Mouse (Mus musculus) B cell, adult (primary cell): ENCODE results near the gene Acaa1a. TPM values are rescaled to one million over a fixed set of nuclear protein-coding genes. Genes with fewer than 3 reads are reported as not detected.

Experiments used
- total RNA-seq: library from RNA; stranded (reverse); gene quantifications from 4 replicates; pipeline ENCODE4 v1.2.4, GENCODE M21; 2023; ENCODE audit not compliant: inconsistent age

Gene Acaa1a
- total RNA-seq = 50.2 to 67.8 TPM (median 52.1 TPM) in 4 replicates

DNA sequence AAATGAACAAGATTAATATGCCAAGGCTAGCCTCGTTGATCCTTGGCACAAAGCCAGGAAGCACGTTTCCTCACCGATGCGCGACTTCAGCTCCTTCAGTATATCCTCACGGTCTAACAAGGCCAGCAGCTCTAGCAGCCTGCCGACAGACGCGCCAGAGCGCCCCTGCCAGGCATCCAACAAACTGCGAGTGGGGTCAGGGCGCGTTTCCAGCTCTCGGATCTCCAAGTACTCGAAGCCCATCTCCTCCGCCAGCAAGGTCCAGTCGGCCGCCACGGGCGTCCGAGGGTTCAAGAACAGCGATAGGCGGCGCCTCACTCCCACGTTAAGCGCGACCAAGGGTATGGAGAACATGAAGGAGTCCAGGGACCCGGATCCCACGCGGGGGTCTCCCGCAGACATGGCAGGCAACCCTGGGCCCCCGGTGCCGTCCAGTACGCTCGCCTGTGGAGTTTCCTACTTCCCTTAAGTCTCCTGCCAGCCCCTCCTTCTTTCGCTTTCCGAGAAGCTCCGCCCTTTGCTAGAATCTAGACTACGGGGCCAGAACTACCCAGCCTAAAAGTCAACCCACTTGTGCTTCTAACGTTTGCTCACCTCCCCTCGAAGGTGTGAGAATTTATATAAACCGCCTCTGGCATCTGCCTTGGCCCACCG, at the start of gene Acaa1a:
Gene Acaa1a (plus strand): TSS at position 119 of the 654 bp plus-strand sequence.

DNA sequence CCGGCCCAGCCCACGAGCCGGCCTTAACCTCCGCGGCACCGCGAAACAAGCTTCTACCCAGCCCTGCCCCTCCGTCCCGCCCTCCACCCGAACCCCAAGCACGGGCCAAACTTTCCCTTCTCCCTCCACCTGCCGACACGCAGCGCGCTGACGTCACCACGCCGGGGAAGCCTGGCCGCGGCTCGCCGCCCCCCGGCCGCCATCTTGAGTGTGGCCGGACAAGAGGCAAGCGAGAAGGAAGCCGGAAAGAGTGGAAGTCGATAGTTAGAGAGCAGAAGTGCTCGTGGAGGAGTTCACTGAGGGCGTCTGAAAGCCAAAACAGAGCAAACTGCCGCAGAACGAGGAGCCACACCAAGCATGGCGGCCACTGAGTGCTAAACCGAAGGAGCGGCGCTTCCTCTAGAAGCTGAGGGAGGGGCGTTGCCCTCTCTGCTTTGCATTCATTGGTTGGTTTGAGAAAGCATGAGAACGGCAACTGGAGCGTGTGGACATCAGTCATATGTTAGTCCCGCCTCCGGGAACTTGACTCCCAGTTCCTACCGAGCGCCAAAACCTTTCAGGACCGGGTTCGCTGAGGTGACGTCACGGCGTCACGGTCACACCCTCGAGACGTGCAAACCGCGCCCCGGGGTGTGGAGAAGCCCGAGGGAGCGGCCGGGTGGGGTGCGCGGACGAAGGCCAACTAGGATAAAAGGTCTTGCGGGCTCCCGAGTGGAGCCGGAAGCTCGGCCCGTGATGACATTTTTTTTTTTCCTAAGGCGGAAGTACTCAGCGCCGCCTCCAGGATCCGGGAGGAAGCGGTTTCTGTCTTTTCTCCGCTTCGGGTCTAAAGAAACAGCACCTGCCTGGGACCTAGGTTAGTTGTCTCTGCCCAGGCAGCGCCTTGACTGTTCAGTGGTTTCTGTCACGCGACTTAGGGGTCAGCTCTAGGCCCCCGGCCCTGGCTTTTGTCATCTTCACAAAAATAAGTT, 16.9 kb upstream of the Acaa1a start, which contains the start of gene Oxsr1:
Gene Oxsr1 (minus strand): TSS at position 139 of the 971 bp plus-strand sequence.

DNA sequence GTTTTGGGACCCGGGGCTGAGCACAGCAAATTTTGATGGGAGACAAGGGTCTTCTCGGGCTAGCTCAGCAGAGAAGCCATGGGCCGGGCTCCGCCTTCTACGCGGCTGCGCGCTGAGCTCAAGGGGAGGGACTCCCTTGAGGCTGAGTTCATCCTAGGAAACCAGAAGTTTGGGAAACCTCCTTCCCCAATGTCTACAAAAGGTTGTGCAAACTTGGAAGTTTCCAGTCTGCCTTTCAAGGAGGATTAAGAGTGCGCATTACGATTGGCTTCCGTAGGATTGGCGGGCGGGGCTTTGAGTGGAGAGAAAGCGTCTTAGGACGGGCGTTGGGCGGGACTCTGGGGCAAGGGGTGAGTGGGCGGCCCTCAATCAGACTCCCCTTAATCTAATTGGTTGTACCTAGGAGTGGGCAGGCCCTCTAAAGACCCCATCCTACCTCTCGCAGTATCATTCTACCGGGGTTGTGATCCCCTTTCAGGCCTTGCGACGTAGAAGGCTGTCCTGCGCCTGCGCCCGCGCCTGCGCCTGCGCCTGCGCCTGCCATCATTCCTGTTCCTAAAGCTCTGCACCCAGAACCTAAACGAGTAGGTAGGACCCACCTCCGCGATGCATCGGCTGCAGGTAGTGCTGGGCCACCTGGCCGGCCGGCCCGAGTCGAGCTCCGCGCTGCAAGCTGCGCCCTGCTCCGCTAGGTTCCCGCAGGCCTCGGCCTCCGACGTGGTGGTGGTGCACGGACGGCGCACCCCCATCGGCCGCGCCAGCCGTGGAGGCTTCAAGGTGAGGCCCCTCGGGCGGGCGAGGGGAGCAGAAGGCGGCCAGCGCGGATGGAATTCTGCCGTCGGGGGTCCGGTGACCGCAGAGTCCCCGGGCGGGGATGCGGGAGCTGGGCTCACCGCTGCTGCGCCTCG, 1.7 kb downstream of the Acaa1a start, which contains the start of gene Myd88:
Gene Myd88 (minus strand): TSS at position 503 of the 908 bp plus-strand sequence.

DNA sequence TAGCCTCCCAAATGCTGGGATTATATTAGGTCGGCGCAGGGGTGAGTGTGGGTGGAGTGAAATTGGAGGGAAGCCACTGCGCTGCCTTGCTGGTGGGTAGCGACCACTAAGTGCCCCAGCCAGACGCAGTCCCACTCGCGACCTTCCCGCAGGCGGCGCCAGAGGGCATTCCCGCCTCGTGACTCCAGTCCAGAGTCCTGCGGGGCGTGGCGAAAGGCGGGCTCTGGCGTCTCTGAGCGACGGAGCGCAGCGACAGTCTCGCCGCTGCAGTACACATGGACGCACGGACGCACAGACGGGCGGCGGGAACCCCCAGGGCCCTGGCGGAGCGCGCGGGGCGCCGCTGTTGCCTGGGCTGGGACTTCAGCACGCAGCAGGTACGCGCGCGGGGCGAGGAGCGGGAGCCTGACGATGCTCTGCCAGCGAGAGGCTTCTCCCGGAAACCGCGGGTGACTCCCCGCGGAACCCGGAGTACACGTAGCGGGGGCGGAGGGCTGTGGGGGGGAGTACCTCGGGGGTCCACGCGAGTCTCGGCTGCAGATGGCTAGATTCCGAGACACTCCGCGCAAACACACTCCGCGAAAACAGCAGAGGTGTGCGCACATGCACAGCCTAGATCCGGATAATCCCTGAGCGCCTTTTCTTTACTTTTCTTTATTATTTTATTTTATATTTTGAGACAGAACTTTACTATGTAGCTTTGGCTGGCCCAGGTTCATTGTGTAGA, 18.0 kb downstream of the Acaa1a start, which contains the start of gene Xylb:
Gene Xylb (plus strand): TSS at position 51 of the 727 bp plus-strand sequence.

DNA sequence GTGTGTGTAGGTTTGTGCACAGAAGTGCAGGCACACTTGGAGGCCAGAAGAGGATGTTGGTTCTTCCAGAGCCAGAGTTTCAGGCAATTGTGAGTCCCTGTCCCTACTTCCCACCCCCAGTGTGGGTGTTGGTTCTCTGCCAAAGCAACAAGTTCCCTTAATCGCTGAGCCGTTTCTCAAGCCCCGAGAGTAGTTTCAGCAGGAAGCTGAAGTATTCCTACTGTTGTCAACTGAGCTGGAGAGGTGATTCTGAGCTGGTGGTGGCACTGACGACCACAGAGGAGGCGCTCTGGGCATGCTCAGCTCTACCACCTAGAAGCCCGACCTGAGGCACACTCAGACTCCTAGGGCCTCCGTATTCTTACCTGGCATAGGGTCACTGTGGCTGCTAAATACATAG, 25.8 kb downstream of the Acaa1a start, which contains the start of gene Slc22a14:
Gene Slc22a14 (minus strand): TSS at position 270 of the 400 bp plus-strand sequence.

Other genes with a start within 250 kb of the Acaa1a start
- not detected in 4 replicates for gene Plcd1, start 246.2 kb upstream of the Acaa1a start, total RNA-seq
- gene Dlec1, start 237.2 kb upstream of the Acaa1a start, total RNA-seq = 0.27 to 0.61 TPM in 2 of 4 replicates, not detected in the others
- gene Acaa1b, start 182.6 kb upstream of the Acaa1a start, total RNA-seq = 0.48 to 1.1 TPM (median 1.0 TPM) in 4 replicates
- gene Gm47289, start 180.5 kb upstream of the Acaa1a start, total RNA-seq = not detected in 4 replicates
- gene Slc22a13, start 130.6 kb upstream of the Acaa1a start, total RNA-seq = not detected in 4 replicates
- gene Oxsr1, start 17.2 kb upstream of the Acaa1a start, total RNA-seq = 33.1 to 42.1 TPM (median 35.9 TPM) in 4 replicates
- gene Myd88, start 1.7 kb downstream of the Acaa1a start, total RNA-seq = 28.2 to 31.9 TPM (median 29.8 TPM) in 4 replicates
- 1.2 to 3.2 TPM (median 1.7 TPM) in 4 replicates for gene Xylb, start 17.7 kb downstream of the Acaa1a start, total RNA-seq
- gene Slc22a14, start 25.9 kb downstream of the Acaa1a start, total RNA-seq = not detected in 4 replicates
- gene Acvr2b, start 62.4 kb downstream of the Acaa1a start, total RNA-seq = 0.42 to 0.45 TPM in 2 of 4 replicates, not detected in the others
- 7.1 to 9.0 TPM (median 7.5 TPM) in 4 replicates for gene Exog, start 105.3 kb downstream of the Acaa1a start, total RNA-seq
- gene Scn5a, start 239.3 kb downstream of the Acaa1a start, total RNA-seq = not detected in 4 replicates